Mouse (Mus musculus): ENCODE data around the gene Slc25a34. TPM values are rescaled to one million over a fixed set of nuclear protein-coding genes. Genes with fewer than 3 reads are reported as not detected.
A peak's percentile ranks its signal among the peaks of the same experiment; 100 is the strongest.

Gene Slc25a34
- total RNA-seq, 2 experiments from 2014 or later, result 10.5 to 12.8 TPM

- no peak for DNase-seq
These were observed 42.6 kb downstream of the Slc25a34 start for GRCm38 (mm10) chr4:141581051-141581450.

- DNase-seq, result no peak
These were observed 44.8 kb downstream of the Slc25a34 start for GRCm38 (mm10) chr4:141578833-141579232.

GRCm38 (mm10) chr4:141576877-141577276 lies 46.7 kb downstream of the Slc25a34 start:
- DNase-seq, result no peak

- no peak for DNase-seq
These were observed 47.2 kb downstream of the Slc25a34 start for GRCm38 (mm10) chr4:141576404-141576803.

- DNase-seq, result peak; percentile 92
These were observed 48.6 kb downstream of the Slc25a34 start for GRCm38 (mm10) chr4:141574789-141575702.

- DNase-seq, result no peak
These were observed 50.2 kb downstream of the Slc25a34 start for GRCm38 (mm10) chr4:141573359-141573966.

- DNase-seq, result no peak
These were observed 50.8 kb downstream of the Slc25a34 start for GRCm38 (mm10) chr4:141572668-141573358.

GRCm38 (mm10) chr4:141571934-141572333 lies 51.7 kb downstream of the Slc25a34 start:
- DNase-seq, result no peak

- DNase-seq, result no peak
These were observed 52.3 kb downstream of the Slc25a34 start for GRCm38 (mm10) chr4:141571337-141571739.

GRCm38 (mm10) chr4:141570821-141571220 lies 52.8 kb downstream of the Slc25a34 start:
- no peak for DNase-seq

GRCm38 (mm10) chr4:141570004-141570403 lies 53.6 kb downstream of the Slc25a34 start:
- no peak for DNase-seq

- no peak for DNase-seq
These were observed 54.7 kb downstream of the Slc25a34 start for GRCm38 (mm10) chr4:141568966-141569365.

Other genes with a start within 250 kb of the Slc25a34 start
- 1 to 10 TPM; 1.2 to 1.3 TPM for gene Clcnka, start 225.1 kb downstream of the Slc25a34 start, total RNA-seq (2021)
- gene Clcnkb, start 207.8 kb downstream of the Slc25a34 start, total RNA-seq (2021), result under 1 TPM; 0.09 to 0.45 TPM
- gene Hspb7, start 203.0 kb downstream of the Slc25a34 start, total RNA-seq (2021), result 100 to 1,000 TPM; 200 to 208 TPM
- gene Srarp, start 187.7 kb downstream of the Slc25a34 start, total RNA-seq (2021), result not detected
- 10 to 100 TPM; 16.1 to 17.3 TPM for gene Zbtb17, start 179.2 kb downstream of the Slc25a34 start, total RNA-seq (2021)
- gene Spen, start 85.2 kb downstream of the Slc25a34 start, total RNA-seq (2021), result 10 to 100 TPM; 23.4 to 30.9 TPM
- 1 to 10 TPM; 3.8 to 6.6 TPM for gene Fblim1, start 17.7 kb downstream of the Slc25a34 start, total RNA-seq (2021)
- gene Tmem82, start 5.2 kb downstream of the Slc25a34 start, total RNA-seq (2021), result 1 to 10 TPM; 1.7 to 2.2 TPM
- 10 to 100 TPM; 26.8 to 29.3 TPM for gene Plekhm2, start 41.1 kb upstream of the Slc25a34 start, total RNA-seq (2021)
- 1 to 10 TPM; 2.8 to 5.5 TPM for gene Rsc1a1, start 61.8 kb upstream of the Slc25a34 start, total RNA-seq (2021)
- gene Ddi2, start 99.6 kb upstream of the Slc25a34 start, total RNA-seq (2021), result 10 to 100 TPM; 41.8 to 44.7 TPM
- 1 to 10 TPM in 1 of 2 experiments, under 1 TPM in 1; 0.78 to 1.2 TPM for gene Agmat, start 122.9 kb upstream of the Slc25a34 start, total RNA-seq (2021)
- gene Dnajc16, start 167.1 kb upstream of the Slc25a34 start, total RNA-seq (2021), result 1 to 10 TPM; 8.6 to 9.1 TPM
- 1 to 10 TPM; 5.6 to 8.0 TPM for gene Casp9, start 169.8 kb upstream of the Slc25a34 start, total RNA-seq (2021)
- gene Cela2a, start 202.3 kb upstream of the Slc25a34 start, total RNA-seq (2021), result not detected
- gene Ctrc, start 222.5 kb upstream of the Slc25a34 start, total RNA-seq (2021), result not detected